ENCODE assay signal across 20 mouse cellular contexts in the genomic region with DNA sequence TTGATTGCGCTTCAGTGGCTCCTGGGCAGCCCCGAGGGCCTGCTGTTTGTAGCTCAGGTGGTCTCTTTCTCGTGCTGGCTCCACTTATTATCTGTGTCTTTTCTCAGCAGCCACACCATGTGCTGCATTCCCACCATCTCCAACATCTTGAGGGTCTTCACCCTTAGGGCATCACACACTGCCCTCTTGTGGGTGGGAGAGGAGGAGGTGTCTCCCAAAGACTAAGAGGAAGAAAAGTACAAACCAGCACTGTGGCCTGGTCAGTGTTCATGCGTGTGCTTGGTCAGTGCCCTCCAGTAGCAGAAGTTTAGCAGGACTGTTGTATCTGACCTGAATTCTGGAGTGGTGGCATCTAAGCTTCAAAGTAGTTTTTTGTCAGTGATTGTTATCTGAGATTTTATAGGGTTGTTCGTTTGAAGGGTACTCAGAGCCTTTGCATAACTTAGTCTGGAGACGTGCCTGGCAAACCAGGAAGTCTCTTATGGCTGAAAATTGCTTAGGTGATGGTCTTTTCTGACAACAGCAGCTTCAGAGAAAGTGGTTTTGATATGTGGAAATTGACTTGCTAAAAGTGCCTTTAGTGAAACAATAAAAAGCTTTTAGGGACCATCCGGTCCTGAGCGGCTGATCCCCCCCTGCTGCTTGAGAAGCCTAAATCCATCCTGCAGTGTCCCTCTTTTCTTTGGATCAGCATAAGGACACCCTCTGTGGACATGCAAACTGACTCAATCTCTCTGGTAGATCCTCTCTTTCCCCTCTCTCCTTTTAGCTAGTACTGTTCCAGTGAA. TPM values are rescaled to one million over a fixed set of nuclear protein-coding genes. Genes with fewer than 3 reads are reported as not detected.
A peak's percentile ranks its signal among the peaks of the same experiment; 100 is the strongest.
DNase-seq lines count a peak whose midpoint lies in the region; ATAC-seq and TF ChIP-seq lines count a peak whose summit lies in the region.
"Had no signal": no experiment of that assay in that cellular context is flagged by ENCODE, and none has a peak within 500 bp of the region (broad histone marks: within the 10 kb centered on the region; RNA-seq: fewer than 3 reads in every experiment).

No protein-coding gene starts in this region.

- peaks cover 35% of the 10 kb centered on the region for H3K27me3 ChIP-seq in CH12.LX (replicated peaks)
- H3K27me3 ChIP-seq: kidney, embryonic 15.5 days; limb, embryonic 15.5 days had no signal

- no peak for TF ChIP-seq POLR2A in CH12.LX (IDR thresholded peaks at IDR 0.05; ENCODE audit: low read depth, low read length)
- TF ChIP-seq POLR2A in bone marrow, adult 2 months (IDR thresholded peaks at IDR 0.05; ENCODE audit: borderline replicate concordance, control insufficient read depth, low read depth, low read length): no peak

- no peaks in the 10 kb centered on the region for H3K79me2 ChIP-seq in CH12.LX (replicated peaks; ENCODE audit: control insufficient read depth, extremely low read depth, insufficient read depth, poor library complexity, severe bottlenecking)

- H3K9ac ChIP-seq in CH12.LX (ENCODE audit: insufficient read depth, low read depth): no peak overlapping the region
- H3K9ac ChIP-seq: kidney, embryonic 15.5 days; limb, embryonic 15.5 days had no signal

- no peak for ATAC-seq in cerebellum, adult (ENCODE audit: insufficient number of reproducible peaks, low FRiP score, low TSS enrichment)
- ATAC-seq in monocyte, adult 5-6 weeks (replicated peaks; ENCODE audit: insufficient number of reproducible peaks, low FRiP score, low TSS enrichment, poor library complexity, severe bottlenecking): no peak
- ATAC-seq: activated CD4-positive, CD25-positive, alpha-beta regulatory T cell, adult 4 months had no signal

- TF ChIP-seq RAD21 in CH12.LX (IDR thresholded peaks at IDR 0.05; ENCODE audit: low read depth, low read length): peak; percentile 16

- in situ Hi-C loops in CH12.LX (cut with MboI; ENCODE audit: low pct_ligation_motif_present, low pct_unique_long_range_greater_than_20kb, low sequenced_read_pairs): loop anchor here (25.0 kb wide), 2 partner anchors 230 to 1255 kb away; a partner anchor contains a TSS

- no peak overlapping the region for H3K4me3 ChIP-seq in layer of hippocampus, adult 2 months
- H3K4me3 ChIP-seq in CH12.LX (replicated peaks in 1 of 3; ENCODE audit: low read depth in 2 of 3, low read length in 2 of 3, poor library complexity in 1 of 3): no peak overlapping the region
- no peak overlapping the region for H3K4me3 ChIP-seq in bone marrow, adult 2 months (replicated peaks; ENCODE audit: control insufficient read depth, low read depth, low read length)
- H3K4me3 ChIP-seq: erythroblast, embryonic 14.5 days; kidney, embryonic 15.5 days; limb, embryonic 15.5 days had no signal

- no peaks in the 10 kb centered on the region for H3K36me3 ChIP-seq in CH12.LX (replicated peaks in 1 of 2; ENCODE audit: control insufficient read depth in 1 of 2, insufficient read depth in 1 of 2, low read length in 1 of 2)
- H3K36me3 ChIP-seq: kidney, embryonic 15.5 days; limb, embryonic 15.5 days had no signal

- no peak overlapping the region for H3K4me2 ChIP-seq in CH12.LX (ENCODE audit: insufficient read depth, low read depth, poor library complexity, severe bottlenecking)
- H3K4me2 ChIP-seq: kidney, embryonic 15.5 days; limb, embryonic 15.5 days had no signal

- no peak overlapping the region for H3K27ac ChIP-seq in layer of hippocampus, adult 2 months
- H3K27ac ChIP-seq in CH12.LX (ENCODE audit: insufficient read depth, low read depth): no peak overlapping the region
- H3K27ac ChIP-seq in bone marrow, adult 2 months (ENCODE audit: control insufficient read depth, insufficient read depth, low read depth, low read length, poor library complexity): no peak overlapping the region
- H3K27ac ChIP-seq: kidney, embryonic 15.5 days; limb, embryonic 15.5 days had no signal

- peak; percentile 28 for DNase-seq in cerebellum, adult 9-11 months
- DNase-seq in layer of hippocampus, adult 2 months (ENCODE audit: low spot score in 2 of 2): no peak
- DNase-seq in layer of hippocampus, postnatal 10 days (ENCODE audit: low spot score in 2 of 2): no peak
- DNase-seq in CH12.LX (ENCODE audit: extremely low read depth): no peak
- no peak for DNase-seq in heart, adult 18-20 months
- DNase-seq: cerebellum, adult 11 months; heart, postnatal 4 days; lung, postnatal 14 days had no signal

- H3K4me1 ChIP-seq in CH12.LX (ENCODE audit: control insufficient read depth in 1 of 2, insufficient read depth in 2 of 2): peaks cover 0 to 10% of the 10 kb centered on the region in 2 experiments; a peak in 1 of 4 replicates
- H3K4me1 ChIP-seq in bone marrow, adult 2 months (ENCODE audit: control insufficient read depth, insufficient read depth, low read length): no peaks in the 10 kb centered on the region

- dilution Hi-C loops in CH12.LX (cut with MboI; ENCODE audit: extremely low pct_ligation_motif_present, extremely low pct_unique_long_range_greater_than_20kb, low sequenced_read_pairs): no loop called here

- 67% methylated on average over 8 of the region's 8 CpGs for WGBS in bone marrow, adult 2 months

- TF ChIP-seq CTCF in layer of hippocampus, adult 2 months (conservative IDR thresholded peaks at IDR 0.05): peak; percentile 47
- TF ChIP-seq CTCF in CH12.LX (conservative IDR thresholded peaks at IDR 0.05 in 1 of 2, IDR thresholded peaks at IDR 0.05 in 1 of 2; ENCODE audit: low read depth in 2 of 2, low read length in 2 of 2): peak in 1 of 2 experiments; percentile 49; a peak in 2 of 4 replicates
- peak; percentile 35; the same call in 1 of the 2 replicates for TF ChIP-seq CTCF in bone marrow, adult 2 months (IDR thresholded peaks at IDR 0.05; ENCODE audit: control insufficient read depth, insufficient read depth, low read length)

- TF ChIP-seq EP300 in CH12.LX (IDR thresholded peaks at IDR 0.05; ENCODE audit: low read length): no peak

- no peaks in the 10 kb centered on the region for H3K9me3 ChIP-seq in CH12.LX (replicated peaks; ENCODE audit: low read length)
- H3K9me3 ChIP-seq: kidney, embryonic 15.5 days; limb, embryonic 15.5 days had no signal

TF ChIP-seq in CH12.LX, 34 proteins besides CTCF, POLR2A, EP300 and RAD21:
- no peak for TF ChIP-seq ZC3H11A (IDR thresholded peaks at IDR 0.05; ENCODE audit: low read depth, low read length)
- no peak for TF ChIP-seq JUN (IDR thresholded peaks at IDR 0.05; ENCODE audit: insufficient read depth, low read depth, low read length)
- no peak for TF ChIP-seq JUND (conservative IDR thresholded peaks at IDR 0.05; ENCODE audit: low read depth, low read length)
- no peak for TF ChIP-seq MEF2A (IDR thresholded peaks at IDR 0.05; ENCODE audit: borderline replicate concordance, low read depth, low read length)
- TF ChIP-seq POLR2AphosphoS2 (IDR thresholded peaks at IDR 0.05; ENCODE audit: low read depth, low read length): no peak

RNA-seq across cellular contexts. Expression of a gene that starts 2.5 kb away (rescaled TPM):
- 10 to 100 TPM; 15.7 to 17.8 TPM for total RNA-seq in layer of hippocampus, adult 2 months (2021)
- total RNA-seq in layer of hippocampus, postnatal 10 days (2021): 10 to 100 TPM; 14.3 to 17.7 TPM
- total RNA-seq in CH12.LX (2012; rRNA removed) (0.46 and 0.55 TPM in 2 replicates), CH12.LX (2014; rRNA removed) (0.31 and 0.34 TPM in 2 replicates)
- polyA plus RNA-seq in CH12.LX (2012; ENCODE audit: insufficient read length, low read depth): 0.50 and 0.68 TPM in 2 replicates
- 0.83 and 4.1 TPM in 2 replicates for polyA plus RNA-seq in bone marrow, adult 2 months (2011; ENCODE audit: insufficient read depth, insufficient read length, low replicate concordance, missing spikeins)
- 0.19 to 0.48 TPM in 2 of 3 replicates, not detected in the other for total RNA-seq in monocyte, adult 5-6 weeks (2017)
- total RNA-seq in heart, adult 18-20 months (2021): under 1 TPM; 0.07 to 0.21 TPM

RNA-seq across cellular contexts. Expression of a gene that starts 19.0 kb away (rescaled TPM):
- 100 to 1,000 TPM; 190 to 199 TPM for total RNA-seq in layer of hippocampus, adult 2 months (2021)
- total RNA-seq in layer of hippocampus, postnatal 10 days (2021): 100 to 1,000 TPM; 198 to 220 TPM
- total RNA-seq in CH12.LX (2012; rRNA removed) (134 and 156 TPM in 2 replicates), CH12.LX (2014; rRNA removed) (227 and 244 TPM in 2 replicates)
- polyA plus RNA-seq in CH12.LX (2012; ENCODE audit: insufficient read length, low read depth): 215 and 272 TPM in 2 replicates
- 132 and 135 TPM in 2 replicates for polyA plus RNA-seq in bone marrow, adult 2 months (2011; ENCODE audit: insufficient read depth, insufficient read length, low replicate concordance, missing spikeins)
- total RNA-seq in monocyte, adult 5-6 weeks (2017): 44.8 to 67.8 TPM (median 54.9 TPM) in 3 replicates
- total RNA-seq in heart, adult 18-20 months (2021): 100 to 1,000 TPM; 177 to 187 TPM

RNA-seq across cellular contexts. Expression of a gene that starts 22.5 kb away (rescaled TPM):
- 100 to 1,000 TPM; 133 to 141 TPM for total RNA-seq in layer of hippocampus, adult 2 months (2021)
- total RNA-seq in layer of hippocampus, postnatal 10 days (2021): 100 to 1,000 TPM; 133 to 151 TPM
- total RNA-seq in CH12.LX (2012; rRNA removed) (110 and 115 TPM in 2 replicates), CH12.LX (2014; rRNA removed) (131 and 141 TPM in 2 replicates)
- 134 and 148 TPM in 2 replicates for polyA plus RNA-seq in CH12.LX (2012; ENCODE audit: insufficient read length, low read depth)
- polyA plus RNA-seq in bone marrow, adult 2 months (2011; ENCODE audit: insufficient read depth, insufficient read length, low replicate concordance, missing spikeins): 123 and 183 TPM in 2 replicates
- 277 to 386 TPM (median 313 TPM) in 3 replicates for total RNA-seq in monocyte, adult 5-6 weeks (2017)
- 100 to 1,000 TPM; 132 to 164 TPM for total RNA-seq in heart, adult 18-20 months (2021)

RNA-seq across cellular contexts. Expression of a gene that starts 37.9 kb away (rescaled TPM):
- not detected for total RNA-seq in layer of hippocampus, adult 2 months (2021)
- not detected for total RNA-seq in layer of hippocampus, postnatal 10 days (2021)
- total RNA-seq in CH12.LX (2012; rRNA removed): not detected in 2 replicates
- total RNA-seq in CH12.LX (2014; rRNA removed): not detected in 2 replicates
- not detected in 2 replicates for polyA plus RNA-seq in CH12.LX (2012; ENCODE audit: insufficient read length, low read depth)
- polyA plus RNA-seq in bone marrow, adult 2 months (2011; ENCODE audit: insufficient read depth, insufficient read length, low replicate concordance, missing spikeins): 0.55 and 0.77 TPM in 2 replicates
- total RNA-seq in monocyte, adult 5-6 weeks (2017): not detected in 3 replicates
- not detected for total RNA-seq in heart, adult 18-20 months (2021)
- total RNA-seq: adrenal gland, postnatal 4 days; gastrocnemius, adult 8-10 months; heart, postnatal 4 days; megakaryocyte-erythroid progenitor cell, adult 5-6 weeks had no signal
- polyA plus RNA-seq: erythroblast, embryonic 14.5 days; kidney, embryonic 15.5 days; limb, embryonic 15.5 days; small intestine, adult 2 months; thymus, postnatal 0 days had no signal

RNA-seq across cellular contexts. Expression of a gene that starts 47.3 kb away (rescaled TPM):
- total RNA-seq in layer of hippocampus, adult 2 months (2021): 10 to 100 TPM; 32.9 to 34.8 TPM
- 10 to 100 TPM; 25.8 to 27.3 TPM for total RNA-seq in layer of hippocampus, postnatal 10 days (2021)
- total RNA-seq in CH12.LX (2012; rRNA removed) (9.5 and 12.1 TPM in 2 replicates), CH12.LX (2014; rRNA removed) (6.7 and 6.8 TPM in 2 replicates)
- polyA plus RNA-seq in CH12.LX (2012; ENCODE audit: insufficient read length, low read depth): 16.7 and 17.1 TPM in 2 replicates
- polyA plus RNA-seq in bone marrow, adult 2 months (2011; ENCODE audit: insufficient read depth, insufficient read length, low replicate concordance, missing spikeins): 9.6 and 10.0 TPM in 2 replicates
- total RNA-seq in monocyte, adult 5-6 weeks (2017): 3.6 to 5.7 TPM (median 3.8 TPM) in 3 replicates
- total RNA-seq in heart, adult 18-20 months (2021): 1 to 10 TPM; 7.3 to 7.4 TPM

Comparison
In these comparisons a context has a peak if more than half of its experiments do, and no peak if none do; other contexts are left out.
1. RNA of a gene that starts 2.5 kb away (total RNA-seq): 15.7 to 17.8 TPM in layer of hippocampus, adult 2 months and 14.3 to 17.7 TPM in layer of hippocampus, postnatal 10 days; 0.31 to 0.55 TPM in CH12.LX, 0.19 to 0.48 TPM in monocyte, adult 5-6 weeks and 0.07 to 0.21 TPM in heart, adult 18-20 months; every median in the first group is over 4 times any median in the second.